Mouse (Mus musculus): Measurements from ENCODE around the gene Etfdh.

The Etfdh gene

GRCm38 (mm10) chr3:79555061-79555460, 74.2 kb downstream of the Etfdh start:
- no peak for ATAC-seq (ENCODE audit: insufficient number of reproducible peaks, low FRiP score, low TSS enrichment)
